41 mouse cellular contexts compared by ENCODE assay signal in the genomic region with DNA sequence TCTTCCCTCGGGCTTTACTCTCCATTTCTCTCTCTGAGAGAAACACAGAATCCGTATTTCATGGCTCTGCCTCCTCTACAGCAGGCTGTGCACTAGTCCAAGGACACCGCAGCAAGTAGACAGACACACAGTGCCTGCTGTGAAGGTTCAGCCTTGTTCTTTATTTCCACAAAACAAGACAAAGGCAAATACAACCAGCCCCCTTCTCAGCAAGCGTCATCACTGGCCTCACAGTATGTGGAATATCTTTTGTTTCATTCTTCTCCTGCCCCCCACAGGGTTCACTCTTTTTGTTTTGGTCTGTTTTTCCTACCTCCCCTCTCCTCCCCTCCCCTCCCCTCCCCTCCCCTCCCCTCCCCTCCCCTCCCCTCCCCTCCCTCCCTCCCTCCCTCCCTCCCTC. TPM values are rescaled to one million over a fixed set of nuclear protein-coding genes. Genes with fewer than 3 reads are reported as not detected.
"Had no signal": no experiment of that assay in that cellular context is flagged by ENCODE, and none has a peak within 500 bp of the region (broad histone marks: within the 10 kb centered on the region; RNA-seq: fewer than 3 reads in every experiment).

No protein-coding gene starts in this region.

- H3K9ac ChIP-seq: heart, embryonic 13.5 days; heart, embryonic 15.5 days; hindbrain, embryonic 15.5 days; kidney, embryonic 15.5 days; limb, embryonic 12.5 days; liver, embryonic 13.5 days; liver, embryonic 15.5 days; liver, postnatal 0 days had no signal

- H3K27ac ChIP-seq: heart, adult 2 months; heart, embryonic 13.5 days; heart, embryonic 15.5 days; hindbrain, embryonic 15.5 days; hindbrain, postnatal 0 days; kidney, embryonic 15.5 days; kidney, postnatal 0 days; limb, embryonic 10.5 days; limb, embryonic 12.5 days; liver, embryonic 13.5 days; liver, embryonic 15.5 days had no signal

- ATAC-seq: hindbrain, postnatal 0 days; intestine, embryonic 16.5 days; liver, postnatal 0 days had no signal

- H3K9me3 ChIP-seq: heart, embryonic 13.5 days; heart, embryonic 15.5 days; hindbrain, embryonic 15.5 days; kidney, embryonic 15.5 days; limb, embryonic 10.5 days; limb, embryonic 12.5 days; liver, embryonic 13.5 days; liver, embryonic 15.5 days had no signal

- H3K4me1 ChIP-seq: kidney, embryonic 15.5 days; liver, embryonic 15.5 days had no signal

- H3K36me3 ChIP-seq: heart, embryonic 13.5 days; heart, embryonic 15.5 days; hindbrain, embryonic 15.5 days; kidney, embryonic 15.5 days; limb, embryonic 10.5 days; limb, embryonic 12.5 days; liver, embryonic 13.5 days; liver, embryonic 15.5 days had no signal

- DNase-seq: gastrocnemius, postnatal 14 days; gastrocnemius, postnatal 36 days; heart, adult 11 months; heart, adult 2 months; heart, postnatal 14 days; heart, postnatal 36 days; kidney, adult 11 months; kidney, adult 2 months; kidney, adult 9 months; kidney, postnatal 14 days; kidney, postnatal 36 days; layer of hippocampus, adult 9-11 months; layer of hippocampus, postnatal 36 days; liver; liver, embryonic 13.5 days; liver, postnatal 0 days had no signal

- H3K4me2 ChIP-seq: heart, embryonic 11.5 days; heart, embryonic 13.5 days; heart, embryonic 15.5 days; hindbrain, embryonic 15.5 days; kidney, embryonic 15.5 days; limb, embryonic 12.5 days; liver, embryonic 11.5 days; liver, embryonic 13.5 days; liver, embryonic 15.5 days had no signal

- H3K4me3 ChIP-seq: heart, adult 2 months; heart, embryonic 13.5 days; heart, embryonic 15.5 days; hindbrain, embryonic 15.5 days; kidney, embryonic 15.5 days; limb, embryonic 10.5 days; limb, embryonic 12.5 days; liver, embryonic 13.5 days; liver, embryonic 15.5 days had no signal

- H3K27me3 ChIP-seq: heart, embryonic 13.5 days; heart, embryonic 15.5 days; hindbrain, embryonic 15.5 days; kidney, embryonic 15.5 days; liver, embryonic 13.5 days; liver, embryonic 15.5 days had no signal

RNA-seq across cellular contexts. Expression of a gene that starts 15.1 kb away (rescaled TPM):
- total RNA-seq: hindbrain, postnatal 0 days had no signal

RNA-seq across cellular contexts. Expression of a gene that starts 40.5 kb away (rescaled TPM):
- total RNA-seq: gastrocnemius, adult 18-20 months; gastrocnemius, adult 8-10 months; gastrocnemius, postnatal 14 days; gastrocnemius, postnatal 36 days; heart, adult 2 months; heart, postnatal 14 days; heart, postnatal 36 days; hematopoietic stem cell, adult 5-6 weeks; hindbrain, postnatal 0 days; layer of hippocampus, adult 18-20 months; layer of hippocampus, postnatal 14 days; layer of hippocampus, postnatal 36 days; left cerebral cortex, adult 18-20 months; left cerebral cortex, adult 8-10 months; left cerebral cortex, postnatal 10 days; left cerebral cortex, postnatal 36 days had no signal
- polyA plus RNA-seq: gonadal fat pad, adult 2 months; heart, adult 2 months; heart, postnatal 0 days; hindbrain, embryonic 15.5 days; intestine, embryonic 14.5 days; intestine, embryonic 16.5 days; kidney, adult 2 months; kidney, embryonic 15.5 days; large intestine, adult 2 months; limb, embryonic 10.5 days; liver, embryonic 11.5 days; liver, embryonic 13.5 days; liver, embryonic 15.5 days; liver, postnatal 0 days had no signal
